Mouse (Mus musculus): Measurements from ENCODE around the gene Iqsec1.

The Iqsec1 gene

DNA sequence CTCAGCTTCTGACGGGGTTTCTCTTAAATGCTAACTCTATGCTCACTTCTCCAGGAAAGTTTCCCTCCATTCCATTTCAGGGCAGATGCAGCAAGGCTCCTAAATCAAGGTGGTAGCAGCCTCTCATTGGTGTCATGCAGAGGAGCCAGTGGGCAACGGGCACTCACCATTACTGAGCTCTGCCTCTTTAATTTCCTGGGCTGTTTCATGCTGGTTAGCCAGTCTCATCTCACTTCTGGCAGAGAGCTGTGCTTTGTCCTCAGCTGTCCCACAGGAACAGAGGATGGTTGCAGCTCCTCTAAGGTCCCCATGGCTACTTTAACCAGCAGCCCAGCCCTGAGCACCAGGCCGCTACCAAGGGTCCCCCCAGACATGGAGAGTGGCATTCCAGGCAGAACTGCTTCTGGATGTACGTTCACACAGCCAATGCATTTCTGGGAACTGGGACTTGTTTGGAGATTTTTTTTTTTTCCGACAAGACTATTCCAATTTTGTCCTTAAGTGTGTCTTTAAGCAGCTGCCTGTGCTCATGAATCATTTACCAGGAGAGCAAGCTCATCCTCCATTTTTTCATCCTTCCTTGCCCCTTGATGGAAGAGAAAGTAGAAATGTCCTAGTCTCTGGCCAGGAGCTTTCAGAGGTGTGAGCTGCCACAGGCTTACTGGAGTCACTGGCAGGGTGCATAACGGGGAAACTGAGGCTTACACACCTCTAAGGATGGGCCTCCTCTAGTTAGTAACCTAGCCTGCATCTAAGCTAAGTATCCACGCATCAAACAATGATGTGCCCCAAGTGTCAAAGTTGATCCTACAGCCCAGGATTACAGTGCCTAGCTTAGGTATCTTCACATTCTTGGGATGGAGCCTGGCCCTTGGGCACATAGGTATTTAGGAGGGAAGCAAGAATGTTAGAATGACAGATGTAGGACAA, 98.9 kb downstream of the Iqsec1 start:
- no peak for DNase-seq (ENCODE audit: low spot score)

- DNase-seq (ENCODE audit: low spot score) = no peak
Measured at GRCm38 (mm10) chr6:90887024-90887775, 101.3 kb downstream of the Iqsec1 start.

- no peak for DNase-seq (ENCODE audit: low spot score)
Measured at GRCm38 (mm10) chr6:90885626-90886025, 102.9 kb downstream of the Iqsec1 start.

DNA sequence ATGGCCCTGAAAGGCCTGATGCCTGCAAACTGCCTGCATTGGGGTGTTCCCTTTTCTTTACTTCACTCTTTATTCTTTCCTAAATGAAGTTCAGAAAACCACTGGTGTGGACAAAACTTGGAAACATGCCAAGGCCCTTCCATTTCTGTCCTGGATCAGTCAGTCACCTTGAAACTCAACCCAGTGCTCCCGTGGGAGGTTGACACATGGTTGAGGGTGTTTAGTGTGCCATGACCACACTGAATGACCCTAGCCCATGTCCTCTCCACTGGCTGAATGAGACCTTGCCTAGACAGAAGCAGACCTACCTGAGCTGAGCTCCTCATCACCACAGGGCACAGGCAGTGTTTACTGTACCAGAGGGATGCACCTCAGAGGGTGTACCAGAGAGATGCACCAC, 103.9 kb downstream of the Iqsec1 start:
- DNase-seq (ENCODE audit: low spot score) = no peak

GRCm38 (mm10) chr6:90880975-90881374, 107.5 kb downstream of the Iqsec1 start:
- DNase-seq (ENCODE audit: low spot score) = no peak

DNA sequence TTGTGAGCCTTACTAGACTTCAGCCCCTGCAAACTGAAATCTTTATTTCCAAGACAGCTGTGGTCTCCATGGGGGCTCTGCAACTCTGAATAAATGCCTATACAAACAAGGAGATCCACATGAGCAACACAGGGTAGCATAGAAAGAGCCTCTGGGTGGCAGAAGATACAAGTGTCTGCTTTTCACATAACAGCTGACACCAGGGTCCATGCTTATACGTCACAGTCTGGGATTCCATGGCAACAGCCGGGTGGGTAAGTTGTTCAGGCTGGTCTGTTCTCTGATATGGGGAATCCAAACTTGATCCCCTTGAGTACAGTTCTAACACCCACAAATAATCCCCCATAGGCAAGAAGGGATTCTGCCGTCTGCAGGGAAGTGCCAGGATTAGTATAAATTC, 108.1 kb downstream of the Iqsec1 start:
- DNase-seq (ENCODE audit: low spot score) = no peak

DNA sequence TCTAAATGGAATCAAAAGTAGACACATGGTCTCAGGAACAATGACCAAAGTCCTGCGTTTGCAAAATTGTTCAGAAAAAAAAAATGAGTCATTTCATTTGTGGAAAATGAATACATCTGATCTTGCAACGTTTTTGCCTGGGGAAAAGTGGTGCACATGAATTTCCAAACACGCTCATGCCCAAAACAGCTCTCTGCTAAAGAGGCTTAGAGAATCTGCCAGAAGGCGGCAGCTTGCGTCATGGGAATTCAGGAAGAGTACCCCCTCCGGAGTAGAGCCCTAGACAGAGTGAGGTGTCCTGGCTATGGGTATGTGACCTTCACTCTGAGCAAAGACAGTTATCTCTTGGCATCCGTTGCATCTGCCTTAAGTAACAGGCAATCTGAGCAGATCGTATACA, 116.9 kb downstream of the Iqsec1 start:
- DNase-seq (ENCODE audit: low spot score) = no peak

- DNase-seq (ENCODE audit: low spot score) = no peak
Measured at GRCm38 (mm10) chr6:90868033-90868432, 120.5 kb downstream of the Iqsec1 start.

DNA sequence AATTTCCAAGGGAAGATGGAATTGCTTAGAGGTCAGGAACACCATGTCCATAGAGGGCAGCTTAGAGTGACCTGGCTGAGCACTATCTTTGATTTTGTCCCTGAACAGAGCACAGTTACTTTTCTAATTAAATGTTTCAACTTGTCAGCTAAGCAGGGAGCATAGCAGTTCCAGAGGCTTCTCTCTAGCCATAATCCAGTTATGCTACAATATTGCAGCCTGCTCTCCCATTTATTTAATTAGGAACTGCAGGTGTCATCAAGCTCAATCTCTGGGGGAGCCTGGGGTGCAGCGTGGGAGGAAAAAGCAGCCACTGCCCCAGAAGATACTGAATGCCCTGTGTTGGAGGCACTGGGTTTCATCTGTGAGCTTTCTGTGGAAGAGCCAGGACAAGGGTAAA, 127.1 kb downstream of the Iqsec1 start:
- DNase-seq (ENCODE audit: low spot score) = peak; percentile 58

- DNase-seq (ENCODE audit: low spot score) = no peak
Measured at GRCm38 (mm10) chr6:90857844-90858243, 130.6 kb downstream of the Iqsec1 start.

DNA sequence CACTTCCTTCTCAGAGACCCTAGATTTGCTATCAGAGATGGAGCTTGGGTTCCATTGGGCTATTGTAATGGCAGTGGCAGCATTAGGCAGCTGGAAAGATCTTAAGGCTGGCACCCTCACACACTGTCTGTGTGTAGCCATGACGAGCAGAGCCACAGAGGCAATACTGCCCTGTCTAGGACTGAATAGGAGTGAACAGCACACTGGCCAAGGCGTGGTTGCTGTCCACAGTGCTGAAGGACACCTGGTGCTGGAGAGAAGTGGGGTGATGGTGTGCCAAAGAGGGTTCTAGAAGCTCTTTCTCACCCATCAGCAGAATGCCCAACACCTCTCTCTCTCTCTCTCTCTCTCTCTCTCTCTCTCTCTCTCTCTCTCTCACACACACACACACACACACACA, 136.1 kb downstream of the Iqsec1 start:
- no peak for DNase-seq (ENCODE audit: low spot score)

DNA sequence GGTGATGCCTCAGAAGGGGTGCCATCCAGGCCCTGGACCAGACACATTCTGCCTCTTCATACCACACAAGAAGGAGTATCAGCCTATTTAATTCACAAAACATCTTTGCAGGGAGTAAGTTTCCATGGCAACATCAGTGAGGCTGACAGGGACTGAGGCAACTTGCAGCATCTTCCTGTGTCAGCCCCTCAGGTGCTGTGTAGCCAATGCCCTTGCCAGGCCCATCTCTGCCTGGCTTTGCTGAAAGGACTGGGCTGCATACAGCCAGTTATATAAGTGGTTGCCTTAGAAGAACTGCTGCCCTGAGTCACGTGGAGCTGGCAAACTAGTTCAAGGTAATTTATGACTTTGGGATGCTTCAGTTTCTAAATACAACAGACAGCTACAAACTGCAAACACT, 140.4 kb downstream of the Iqsec1 start:
- no peak for DNase-seq (ENCODE audit: low spot score)

DNA sequence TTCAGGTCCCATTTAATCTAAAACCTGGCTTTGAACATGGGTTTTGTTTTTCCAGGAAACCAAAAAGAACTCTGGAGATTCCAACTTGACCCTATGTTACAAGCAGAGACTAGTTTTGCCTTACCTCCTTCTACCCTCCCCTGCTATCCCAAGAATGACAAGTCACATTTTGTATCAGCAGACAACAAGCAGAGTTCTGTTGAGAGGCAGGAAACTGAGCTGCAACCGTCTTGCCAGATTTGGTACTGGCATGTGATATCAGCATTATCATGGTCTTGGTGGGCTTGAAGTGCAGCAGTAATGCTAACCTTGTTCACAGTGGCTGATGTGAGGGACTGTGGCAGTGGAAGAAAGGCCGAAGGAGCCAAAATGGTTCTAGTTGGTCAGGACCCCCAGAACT, 141.0 kb downstream of the Iqsec1 start:
- DNase-seq (ENCODE audit: low spot score) = no peak

GRCm38 (mm10) chr6:90839972-90840371, 148.5 kb downstream of the Iqsec1 start:
- no peak for DNase-seq (ENCODE audit: low spot score)

- DNase-seq (ENCODE audit: low spot score) = no peak
Measured at GRCm38 (mm10) chr6:90836749-90837148, 151.7 kb downstream of the Iqsec1 start.

GRCm38 (mm10) chr6:90829536-90829935, 158.9 kb downstream of the Iqsec1 start:
- no peak for DNase-seq (ENCODE audit: low spot score)

- no peak for DNase-seq (ENCODE audit: low spot score)
Measured at GRCm38 (mm10) chr6:90825063-90825462, 163.4 kb downstream of the Iqsec1 start.

GRCm38 (mm10) chr6:90823322-90823721, 165.2 kb downstream of the Iqsec1 start:
- no peak for DNase-seq (ENCODE audit: low spot score)

GRCm38 (mm10) chr6:90821916-90822602, 166.4 kb downstream of the Iqsec1 start:
- no peak for DNase-seq (ENCODE audit: low spot score)

DNA sequence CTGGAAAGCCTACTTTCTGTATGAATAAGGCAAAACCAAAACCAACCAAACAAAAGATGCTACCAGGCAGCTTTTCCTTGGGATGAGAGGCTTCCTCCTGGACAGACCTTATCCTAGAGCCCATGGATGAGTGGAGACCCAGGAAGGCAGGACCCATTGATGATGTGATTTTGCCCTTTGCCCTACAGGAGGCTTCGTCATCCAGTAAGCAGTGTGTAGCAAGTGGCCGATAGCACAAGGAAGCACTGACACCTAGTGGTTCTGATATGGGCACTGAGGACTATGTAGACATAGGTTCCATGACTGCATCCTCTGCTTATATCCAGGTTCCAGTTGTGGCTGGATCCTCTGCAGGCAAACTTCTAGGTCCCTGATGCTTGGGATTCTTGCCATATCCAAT, 168.6 kb downstream of the Iqsec1 start:
- peak; percentile 38 for DNase-seq (ENCODE audit: low spot score)

DNA sequence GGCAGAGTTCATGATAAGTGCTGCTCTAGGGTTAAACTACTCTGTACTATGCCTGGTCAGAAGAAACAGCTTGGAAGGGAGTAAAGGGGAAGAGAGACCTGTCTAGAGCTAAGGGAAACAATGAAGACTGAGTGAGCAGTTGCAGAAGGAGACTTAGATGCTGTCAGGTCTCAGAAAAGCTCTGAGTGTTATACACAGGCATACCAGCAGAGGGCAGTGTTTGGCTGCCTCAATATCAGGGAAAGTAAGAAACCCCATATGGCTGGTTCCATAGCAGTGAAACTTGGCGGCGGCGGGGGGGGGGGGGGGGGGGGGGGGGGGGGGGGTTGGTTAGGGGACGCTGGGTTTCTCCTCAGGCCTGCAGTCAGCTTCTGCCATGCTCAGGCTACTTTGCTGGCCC, 169.5 kb downstream of the Iqsec1 start:
- peak; percentile 83 for DNase-seq (ENCODE audit: low spot score)

- DNase-seq (ENCODE audit: low spot score) = no peak
Measured at GRCm38 (mm10) chr6:90816551-90816950, 171.9 kb downstream of the Iqsec1 start.

DNA sequence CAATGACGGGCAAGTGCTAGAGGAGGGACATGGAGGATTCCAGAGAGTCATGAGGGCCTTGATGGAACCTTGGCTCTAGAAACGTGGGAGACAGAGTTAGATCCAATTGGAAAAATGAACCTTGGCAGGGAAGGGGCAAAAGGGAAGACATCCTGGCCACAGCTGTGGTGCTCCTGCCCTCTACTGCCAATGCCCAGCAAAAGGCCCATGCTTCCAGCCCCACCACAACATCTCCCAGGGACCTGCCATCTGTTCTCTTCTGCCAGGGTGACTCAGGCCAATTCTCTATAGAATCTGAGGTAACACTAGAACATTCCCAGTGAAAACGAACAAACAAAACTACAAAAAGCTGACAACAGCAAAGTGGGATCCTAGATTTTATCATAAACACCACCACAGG, 173.1 kb downstream of the Iqsec1 start:
- DNase-seq (ENCODE audit: low spot score) = peak; percentile 22

All from MN1 (cell line).